ENCODE assay signal across 8 mouse cellular contexts in genomic region chr9:21601722-21602399, GRCm38 (mm10). TPM values are rescaled to one million over a fixed set of nuclear protein-coding genes. Genes with fewer than 3 reads are reported as not detected.
DNase-seq lines count a peak whose midpoint lies in the region; ATAC-seq and TF ChIP-seq lines count a peak whose summit lies in the region.

No protein-coding gene starts in this region.

- peak; percentile 89 for ATAC-seq in intestine, embryonic 15.5 days
- peak; percentile 74; the same call in 1 of the 2 replicates for ATAC-seq in midbrain, embryonic 11.5 days (ENCODE audit: low FRiP score)

- 50% methylated on average over 10 of the region's 10 CpGs for WGBS in intestine, embryonic 15.5 days
- 46% methylated on average over 10 of the region's 10 CpGs for WGBS in limb, embryonic 10.5 days
- WGBS in midbrain, embryonic 11.5 days, result 47% methylated on average over 10 of the region's 10 CpGs

- intact Hi-C loops in gastrocnemius, adult 2 months (cut with DNase I), result loop anchor here (2.0 to 5.0 kb wide), 2 partner anchors 70 to 269 kb away; no protein-coding TSS in a partner anchor

- no peak for TF ChIP-seq POLR2A in testis, adult 2 months (IDR thresholded peaks at IDR 0.05; ENCODE audit: control insufficient read depth, low read depth, low read length)

- peak; percentile 51; the same call in 1 of the 2 replicates for TF ChIP-seq CTCF in testis, adult 2 months (IDR thresholded peaks at IDR 0.05; ENCODE audit: control insufficient read depth, insufficient read depth, insufficient replicate concordance, low read depth, low read length)
- peak; percentile 87 for TF ChIP-seq CTCF in gastrocnemius, adult 2 months (IDR thresholded peaks at IDR 0.05)

- H3K9me3 ChIP-seq in intestine, embryonic 15.5 days, result no peaks in the 10 kb centered on the region
- H3K9me3 ChIP-seq in limb, embryonic 10.5 days (replicated peaks), result no peaks in the 10 kb centered on the region
- no peaks in the 10 kb centered on the region for H3K9me3 ChIP-seq in midbrain, embryonic 11.5 days (ENCODE audit: control insufficient read depth, low read length)

- H3K27ac ChIP-seq in testis, adult 2 months (ENCODE audit: control insufficient read depth, insufficient read depth, low read depth, low read length), result no peak overlapping the region
- no peak overlapping the region for H3K27ac ChIP-seq in gastrocnemius, adult 2 months
- no peak overlapping the region for H3K27ac ChIP-seq in intestine, embryonic 15.5 days
- no peak overlapping the region for H3K27ac ChIP-seq in limb, embryonic 10.5 days
- H3K27ac ChIP-seq in midbrain, embryonic 11.5 days (ENCODE audit: low read depth, low read length), result no peak overlapping the region

- no peaks in the 10 kb centered on the region for H3K4me1 ChIP-seq in testis, adult 2 months (ENCODE audit: control insufficient read depth, insufficient read depth, low read length)
- no peaks in the 10 kb centered on the region for H3K4me1 ChIP-seq in intestine, embryonic 15.5 days (replicated peaks)
- H3K4me1 ChIP-seq in limb, embryonic 10.5 days, result peaks cover 9% of the 10 kb centered on the region
- H3K4me1 ChIP-seq in midbrain, embryonic 11.5 days (ENCODE audit: control insufficient read depth, insufficient read depth, low read length), result no peaks in the 10 kb centered on the region

- no peak overlapping the region for H3K4me2 ChIP-seq in intestine, embryonic 15.5 days (replicated peaks)
- no peak overlapping the region for H3K4me2 ChIP-seq in midbrain, embryonic 11.5 days

- no peaks in the 10 kb centered on the region for H3K27me3 ChIP-seq in testis, adult 2 months (ENCODE audit: control insufficient read depth, insufficient read depth, low read length)
- H3K27me3 ChIP-seq in intestine, embryonic 15.5 days (replicated peaks), result no peaks in the 10 kb centered on the region
- H3K27me3 ChIP-seq in limb, embryonic 10.5 days (ENCODE audit: low read depth, poor library complexity, severe bottlenecking), result no peaks in the 10 kb centered on the region
- no peaks in the 10 kb centered on the region for H3K27me3 ChIP-seq in midbrain, embryonic 11.5 days (ENCODE audit: control insufficient read depth, insufficient read depth, low read length)

- H3K36me3 ChIP-seq in testis, adult 2 months (ENCODE audit: control insufficient read depth, insufficient read depth, low read length), result no peaks in the 10 kb centered on the region
- no peaks in the 10 kb centered on the region for H3K36me3 ChIP-seq in intestine, embryonic 15.5 days
- H3K36me3 ChIP-seq in limb, embryonic 10.5 days, result peaks cover 2% of the 10 kb centered on the region; the same call in 1 of the 2 replicates
- H3K36me3 ChIP-seq in midbrain, embryonic 11.5 days (ENCODE audit: control insufficient read depth, insufficient read depth, low read length), result no peaks in the 10 kb centered on the region

- no peak overlapping the region for H3K9ac ChIP-seq in intestine, embryonic 15.5 days
- no peak overlapping the region for H3K9ac ChIP-seq in midbrain, embryonic 11.5 days (ENCODE audit: low read length)

- H3K4me3 ChIP-seq in testis, adult 2 months (ENCODE audit: control insufficient read depth, low read depth, low read length), result no peak overlapping the region
- H3K4me3 ChIP-seq in gastrocnemius, adult 2 months, result no peak overlapping the region
- H3K4me3 ChIP-seq in intestine, embryonic 15.5 days (replicated peaks), result no peak overlapping the region
- H3K4me3 ChIP-seq in limb, embryonic 10.5 days, result no peak overlapping the region
- no peak overlapping the region for H3K4me3 ChIP-seq in midbrain, embryonic 11.5 days (ENCODE audit: low read depth, low read length)

- DNase-seq in testis, postnatal 14 days (ENCODE audit: low spot score), result no peak
- DNase-seq in cerebellum, adult 9-10 months, result peak; percentile 87
- DNase-seq in gastrocnemius, adult 2 months, result peak; percentile 72
- peak; percentile 77 for DNase-seq in limb, embryonic 10.5 days (ENCODE audit: low spot score)
- peak; percentile 93 for DNase-seq in midbrain, embryonic 11.5 days (ENCODE audit: low spot score, missing footprints)
- DNase-seq in spleen, adult 18-20 months, result peak; percentile 44 to 69

RNA-seq across cellular contexts. Expression of gene Yipf2, which starts 9.2 kb away (rescaled TPM):
- 33.8 and 35.6 TPM in 2 replicates for polyA plus RNA-seq in testis, adult 2 months (2012; rRNA removed)
- 1 to 10 TPM; 5.8 to 6.9 TPM for total RNA-seq in gastrocnemius, adult 2 months (2021)
- polyA plus RNA-seq in intestine, embryonic 15.5 days (2015; fragmentation: Nextera tagmentation; extraction: Ambion mirVana), result 25.2 and 34.3 TPM in 2 replicates
- polyA plus RNA-seq in limb, embryonic 10.5 days (2016; fragmentation: Nextera tagmentation; extraction: Ambion mirVana), result 17.6 and 26.2 TPM in 2 replicates
- 14.8 and 15.1 TPM in 2 replicates for polyA plus RNA-seq in midbrain, embryonic 11.5 days (2014; fragmentation: Nextera tagmentation; extraction: Ambion mirVana)

RNA-seq across cellular contexts. Expression of gene Timm29, which starts 9.3 kb away (rescaled TPM):
- polyA plus RNA-seq in testis, adult 2 months (2012; rRNA removed), result 16.5 and 17.0 TPM in 2 replicates
- total RNA-seq in gastrocnemius, adult 2 months (2021), result 10 to 100 TPM; 44.1 to 48.3 TPM
- 27.3 and 29.3 TPM in 2 replicates for polyA plus RNA-seq in intestine, embryonic 15.5 days (2015; fragmentation: Nextera tagmentation; extraction: Ambion mirVana)
- 30.9 and 35.7 TPM in 2 replicates for polyA plus RNA-seq in limb, embryonic 10.5 days (2016; fragmentation: Nextera tagmentation; extraction: Ambion mirVana)
- polyA plus RNA-seq in midbrain, embryonic 11.5 days (2014; fragmentation: Nextera tagmentation; extraction: Ambion mirVana), result 57.9 and 59.9 TPM in 2 replicates

RNA-seq across cellular contexts. Expression of gene Smarca4, which starts 14.1 kb away (rescaled TPM):
- 44.4 and 45.4 TPM in 2 replicates for polyA plus RNA-seq in testis, adult 2 months (2012; rRNA removed)
- total RNA-seq in gastrocnemius, adult 2 months (2021), result 10 to 100 TPM; 39.0 to 40.7 TPM
- 67.0 and 68.6 TPM in 2 replicates for polyA plus RNA-seq in intestine, embryonic 15.5 days (2015; fragmentation: Nextera tagmentation; extraction: Ambion mirVana)
- 169 and 171 TPM in 2 replicates for polyA plus RNA-seq in limb, embryonic 10.5 days (2016; fragmentation: Nextera tagmentation; extraction: Ambion mirVana)
- polyA plus RNA-seq in midbrain, embryonic 11.5 days (2014; fragmentation: Nextera tagmentation; extraction: Ambion mirVana), result 126 and 136 TPM in 2 replicates

RNA-seq across cellular contexts. Expression of gene Carm1, which starts 55.2 kb away (rescaled TPM):
- polyA plus RNA-seq in testis, adult 2 months (2012; rRNA removed), result 240 and 245 TPM in 2 replicates
- total RNA-seq in gastrocnemius, adult 2 months (2021), result 10 to 100 TPM; 54.6 to 57.2 TPM
- 41.4 and 42.2 TPM in 2 replicates for polyA plus RNA-seq in intestine, embryonic 15.5 days (2015; fragmentation: Nextera tagmentation; extraction: Ambion mirVana)
- polyA plus RNA-seq in limb, embryonic 10.5 days (2016; fragmentation: Nextera tagmentation; extraction: Ambion mirVana), result 85.8 and 100 TPM in 2 replicates
- polyA plus RNA-seq in midbrain, embryonic 11.5 days (2014; fragmentation: Nextera tagmentation; extraction: Ambion mirVana), result 53.4 and 63.1 TPM in 2 replicates
